Mouse (Mus musculus) MEL (cell line): ENCODE data around the gene Mal. TPM values are rescaled to one million over a fixed set of nuclear protein-coding genes. Genes with fewer than 3 reads are reported as not detected.

Source experiments
- DNase-seq: peaks from one replicate; pipeline ENCODE4 v3.0.0; 2011; ENCODE audit warnings: low read depth, low spot score
- H3K27ac ChIP-seq: 2 replicates; pipeline ENCODE4 v1.5.1; 2012; ENCODE audit warnings: low read depth, mild to moderate bottlenecking, control low read depth, low read length, moderate library complexity; ENCODE audit not compliant: control insufficient read depth
- H3K27me3 ChIP-seq, 2 experiments: fragments of 150-350 bp in 1 of 2; sonication (generic) in 1 of 2; 2 replicates each; pipeline ENCODE4 v1.6.1; 2012; ENCODE audit warnings: low read length in 2 of 2, mild to moderate bottlenecking in 2 of 2, improper control_type of control experiment in 1 of 2, moderate library complexity in 1 of 2; ENCODE audit not compliant: insufficient read depth in 2 of 2, control insufficient read depth in 1 of 2
- H3K36me3 ChIP-seq, 2 experiments: 2 replicates each; pipeline ENCODE4 v1.6.1; 2012 to 2014; ENCODE audit warnings: low read length in 2 of 2, improper control_type of control experiment in 1 of 2, inconsistent platforms in 1 of 2, mild to moderate bottlenecking in 1 of 2; ENCODE audit not compliant: insufficient read depth in 2 of 2, control insufficient read depth in 1 of 2
- H3K4me1 ChIP-seq, 2 experiments: fragments of 150-350 bp in 1 of 2; sonication (generic) in 1 of 2; 2 replicates each; pipeline ENCODE4 v1.6.1; 2012; ENCODE audit warnings: low read length in 2 of 2, improper control_type of control experiment in 1 of 2, mild to moderate bottlenecking in 1 of 2; ENCODE audit not compliant: insufficient read depth in 2 of 2, control insufficient read depth in 1 of 2
- H3K4me3 ChIP-seq, 2 experiments: fragments of 150-350 bp in 1 of 2; sonication (generic) in 1 of 2; 2 replicates each; pipeline ENCODE4 v1.5.1; 2012; ENCODE audit warnings: low read depth in 2 of 2, low read length in 2 of 2, mild to moderate bottlenecking in 2 of 2, moderate library complexity in 2 of 2, control low read depth in 1 of 2, improper control_type of control experiment in 1 of 2; ENCODE audit not compliant: control insufficient read depth in 1 of 2, insufficient read depth in 1 of 2
- H3K79me2 ChIP-seq: 2 replicates; pipeline ENCODE4 v1.6.1; 2012; ENCODE audit warnings: mild to moderate bottlenecking, low read length, moderate library complexity; ENCODE audit not compliant: control insufficient read depth, poor library complexity, insufficient read depth
- H3K9ac ChIP-seq: 2 replicates; pipeline ENCODE4 v1.6.1; 2012; ENCODE audit warnings: low read depth, mild to moderate bottlenecking, control low read depth, low read length, moderate library complexity; ENCODE audit not compliant: control insufficient read depth, poor library complexity, severe bottlenecking
- H3K9me3 ChIP-seq: fragments of 150-350 bp; sonication (generic); replicated peaks from 2 replicates; pipeline ENCODE4 v1.6.1; 2012; ENCODE audit warnings: mild to moderate bottlenecking, low read length, improper control_type of control experiment, moderate library complexity; ENCODE audit not compliant: insufficient read depth
- BHLHE40 ChIP-seq: IDR thresholded peaks from 2 replicates; pipeline ENCODE4 v1.6.1; 2012; ENCODE audit warnings: low read depth, mild to moderate bottlenecking, inconsistent platforms, low read length, improper control_type of control experiment, borderline replicate concordance
- CHD1 ChIP-seq: IDR thresholded peaks from 2 replicates; pipeline ENCODE4 v1.6.1; 2012; ENCODE audit warnings: low read depth, mild to moderate bottlenecking, inconsistent platforms, low read length, improper control_type of control experiment
- ELF1 ChIP-seq: IDR thresholded peaks from 2 replicates; pipeline ENCODE4 v1.6.1; 2014; ENCODE audit warnings: low read depth, mild to moderate bottlenecking, inconsistent platforms, low read length, improper control_type of control experiment, moderate library complexity
- EP300 ChIP-seq, 2 experiments: IDR thresholded peaks; 2 replicates each; pipeline ENCODE4 v1.6.1; 2011; ENCODE audit warnings: improper control_type of control experiment in 2 of 2, low read length in 2 of 2, low read depth in 1 of 2, mild to moderate bottlenecking in 1 of 2
- GABPA ChIP-seq: IDR thresholded peaks from 2 replicates; pipeline ENCODE4 v1.6.1; 2012; ENCODE audit warnings: low read depth, mild to moderate bottlenecking, inconsistent platforms, low read length, improper control_type of control experiment, moderate library complexity
- GATA1 ChIP-seq: IDR thresholded peaks from 2 replicates; pipeline ENCODE4 v1.6.1; 2011; ENCODE audit warnings: low read depth, low read length, improper control_type of control experiment
- HCFC1 ChIP-seq: IDR thresholded peaks from 2 replicates; pipeline ENCODE4 v1.6.1; 2012; ENCODE audit warnings: low read depth, mild to moderate bottlenecking, inconsistent platforms, low read length, improper control_type of control experiment, moderate library complexity
- JUND ChIP-seq: IDR thresholded peaks from 2 replicates; pipeline ENCODE4 v1.6.1; 2011; ENCODE audit warnings: low read depth, mild to moderate bottlenecking, improper control_type of control experiment, low read length
- MAX ChIP-seq: IDR thresholded peaks from 2 replicates; pipeline ENCODE4 v1.6.1; 2011; ENCODE audit warnings: low read length, improper control_type of control experiment
- MAZ ChIP-seq: IDR thresholded peaks from 2 replicates; pipeline ENCODE4 v1.6.1; 2012; ENCODE audit warnings: low read depth, mild to moderate bottlenecking, inconsistent platforms, low read length, improper control_type of control experiment
- MEF2A ChIP-seq: IDR thresholded peaks from 2 replicates; pipeline ENCODE4 v1.6.1; 2014; ENCODE audit warnings: low read depth, mild to moderate bottlenecking, inconsistent platforms, low read length, improper control_type of control experiment; ENCODE audit not compliant: poor library complexity, insufficient replicate concordance, severe bottlenecking; ENCODE audit errors: extremely low read depth
- MYB ChIP-seq: IDR thresholded peaks from 2 replicates; pipeline ENCODE4 v1.6.1; 2011; ENCODE audit warnings: mild to moderate bottlenecking, low read depth, low read length, improper control_type of control experiment
- MYC ChIP-seq: IDR thresholded peaks from 2 replicates; pipeline ENCODE4 v1.6.1; 2011; ENCODE audit warnings: low read depth, mild to moderate bottlenecking, low read length, improper control_type of control experiment, moderate library complexity
- NELFE ChIP-seq: IDR thresholded peaks from 2 replicates; pipeline ENCODE4 v1.6.1; 2011; ENCODE audit warnings: low read depth, low read length, improper control_type of control experiment
- POLR2AphosphoS2 ChIP-seq: IDR thresholded peaks from 2 replicates; pipeline ENCODE4 v1.6.1; 2011; ENCODE audit warnings: low read length, improper control_type of control experiment
- POLR2AphosphoS5 ChIP-seq: IDR thresholded peaks from 2 replicates; pipeline ENCODE4 v1.6.1; 2012; ENCODE audit warnings: low read depth, borderline replicate concordance, mild to moderate bottlenecking, inconsistent platforms, low read length, moderate library complexity, mixed read lengths
- SMC3 ChIP-seq: IDR thresholded peaks from 2 replicates; pipeline ENCODE4 v1.6.1; 2011; ENCODE audit warnings: low read depth, low read length, improper control_type of control experiment
- TCF12 ChIP-seq: IDR thresholded peaks from 2 replicates; pipeline ENCODE4 v1.6.1; 2014; ENCODE audit warnings: low read depth, mild to moderate bottlenecking, inconsistent platforms, low read length, improper control_type of control experiment, moderate library complexity
- UBTF ChIP-seq: IDR thresholded peaks from 2 replicates; pipeline ENCODE4 v1.6.1; 2012; ENCODE audit warnings: low read depth, mild to moderate bottlenecking, inconsistent platforms, low read length, improper control_type of control experiment, moderate library complexity, borderline replicate concordance; ENCODE audit not compliant: insufficient read depth
- USF1 ChIP-seq: IDR thresholded peaks from 2 replicates; pipeline ENCODE4 v1.6.1; 2014; ENCODE audit warnings: low read depth, mild to moderate bottlenecking, inconsistent platforms, low read length, improper control_type of control experiment, moderate library complexity
- USF2 ChIP-seq, 2 experiments: IDR thresholded peaks; 2 replicates each; pipeline ENCODE4 v1.6.1; 2011 to 2012; ENCODE audit warnings: improper control_type of control experiment in 2 of 2, low read length in 2 of 2, borderline replicate concordance in 1 of 2, inconsistent platforms in 1 of 2, low read depth in 1 of 2, mild to moderate bottlenecking in 1 of 2; ENCODE audit not compliant: insufficient read depth in 1 of 2
- ZKSCAN1 ChIP-seq: IDR thresholded peaks from 2 replicates; pipeline ENCODE4 v1.6.1; 2012; ENCODE audit warnings: low read depth, mild to moderate bottlenecking, inconsistent platforms, low read length, improper control_type of control experiment, moderate library complexity
- ZNF384 ChIP-seq: IDR thresholded peaks from 2 replicates; pipeline ENCODE4 v1.6.1; 2012; ENCODE audit warnings: low read depth, mild to moderate bottlenecking, inconsistent platforms, low read length, improper control_type of control experiment
- polyA plus RNA-seq, 2 experiments: library from polyadenylated mRNA; stranded (reverse) in 1 of 2; unstranded in 1 of 2; fragments of >175 nt in 1 of 2; fragments of >200 nt in 1 of 2; gene quantifications; 2 replicates each; pipeline versions ENCODE4 v1.2.1 to v1.2.4; 2012; ENCODE audit warnings: low replicate concordance in 2 of 2, low read depth in 1 of 2; ENCODE audit not compliant: insufficient read length in 2 of 2, insufficient read depth in 1 of 2, missing spikeins in 1 of 2
- total RNA-seq: library from RNA; depleted of rRNA; stranded (reverse); fragments of 300-350 nt; gene quantifications from 2 replicates; pipeline ENCODE4 v1.2.3, GENCODE M21; 2012; rRNA removed

Gene Mal
- total RNA-seq (not detected in 2 replicates), polyA plus RNA-seq (not detected)

- Histone ChIP-seq H3K9me3 (no peaks in the 10 kb centered on the region), H3K79me2 (no peaks in the 10 kb centered on the region), H3K4me1 (no peaks in the 10 kb centered on the region), H3K27ac (no peak within 1 kb of the TSS), H3K36me3 (no peaks in the 10 kb centered on the region), H3K9ac (no peak within 1 kb of the TSS), H3K4me3 (no peak within 1 kb of the TSS), H3K27me3 (peaks cover 3 to 6% of the 10 kb centered on the region in 2 experiments; a peak in 3 of 4 replicates)
- no peak for TF ChIP-seq ELF1
- no peak for TF ChIP-seq NELFE
- TF ChIP-seq POLR2AphosphoS5 = no peak
- TF ChIP-seq BHLHE40 = no peak
- no peak for TF ChIP-seq HCFC1
- no peak for TF ChIP-seq JUND
- TF ChIP-seq USF1 = no peak
- TF ChIP-seq TCF12 = no peak
- TF ChIP-seq SMC3 = no peak
- no peak for TF ChIP-seq MAX
- TF ChIP-seq MYB = no peak
- no peak for TF ChIP-seq MAZ
- TF ChIP-seq USF2 (IDR thresholded peaks at IDR 0.05; ENCODE audit: borderline replicate concordance in 1 of 2, insufficient read depth in 1 of 2, low read depth in 1 of 2, low read length in 2 of 2) = no peak
- no peak for TF ChIP-seq CHD1
- TF ChIP-seq UBTF = no peak
- TF ChIP-seq GABPA = no peak
- no peak for TF ChIP-seq POLR2AphosphoS2
- no peak for TF ChIP-seq EP300 (IDR thresholded peaks at IDR 0.05; ENCODE audit: low read depth in 1 of 2, low read length in 2 of 2)
- no peak for TF ChIP-seq MEF2A
- DNase-seq = no peak
Observed at GRCm38 (mm10) chr2:127656086-127656720, at the start of gene Mal. Gene Mal (minus strand): TSS chr2:127656695.

- no peaks in the 10 kb centered on the region for H3K36me3 ChIP-seq
- H3K9ac ChIP-seq = no peak overlapping the region
- peaks cover 1 to 2% of the 10 kb centered on the region in 2 experiments; a peak in 2 of 4 replicates for H3K27me3 ChIP-seq
- no peaks in the 10 kb centered on the region for H3K79me2 ChIP-seq
- no peak overlapping the region for H3K4me3 ChIP-seq
- no peak overlapping the region for H3K27ac ChIP-seq
- H3K4me1 ChIP-seq = no peaks in the 10 kb centered on the region
- DNase-seq = no peak
- no peak for TF ChIP-seq GATA1
- TF ChIP-seq POLR2AphosphoS2 = no peak
- no peak for TF ChIP-seq MYC
- no peak for TF ChIP-seq ZNF384
- no peak for TF ChIP-seq ZKSCAN1
- H3K9me3 ChIP-seq = no peaks in the 10 kb centered on the region
Observed at GRCm38 (mm10) chr2:127705267-127705666, 48.8 kb upstream of the Mal start.
